Mouse (Mus musculus) midbrain, embryonic 14.5 days (tissue): ENCODE measurements around the gene Fubp1. TPM values are rescaled to one million over a fixed set of nuclear protein-coding genes. Genes with fewer than 3 reads are reported as not detected.
"Not testable (repeated sequence)": the region's sequence is repeated elsewhere in the genome, so short reads cannot be mapped to it uniquely, and the experiment has no call there.

ENCODE experiments used
- ATAC-seq: fragments of 200-750 bp; cut with Nextera tagmentation; 2 replicates; pipeline ENCODE4 v1.8.0; 2017; ENCODE audit warnings: moderate number of reproducible peaks, moderate library complexity; ENCODE audit not compliant: low FRiP score, low TSS enrichment
- DNase-seq: peaks from one replicate; pipeline ENCODE4 v3.0.0-alpha.2; 2015
- H3K27ac ChIP-seq: fragments of 300-500 bp; sonication (generic); replicated peaks from 2 replicates; pipeline ENCODE4 v1.5.1; 2014; ENCODE audit warnings: mild to moderate bottlenecking, low read depth, low read length, moderate library complexity
- H3K27me3 ChIP-seq: fragments of 300-500 bp; sonication (generic); 2 replicates; pipeline ENCODE4 v1.6.1; 2014; ENCODE audit warnings: low read length, control low read depth, mixed read lengths; ENCODE audit not compliant: control insufficient read depth, insufficient read depth
- H3K36me3 ChIP-seq: fragments of 300-500 bp; sonication (generic); 2 replicates; pipeline ENCODE4 v1.6.1; 2014; ENCODE audit warnings: low read length, control low read depth; ENCODE audit not compliant: control insufficient read depth, insufficient read depth
- H3K4me1 ChIP-seq: fragments of 300-500 bp; sonication (generic); 2 replicates; pipeline ENCODE4 v1.6.1; 2014; ENCODE audit warnings: mild to moderate bottlenecking, antibody characterized with exemption, low read length, control low read depth; ENCODE audit not compliant: control insufficient read depth, insufficient read depth
- H3K4me2 ChIP-seq: fragments of 300-500 bp; sonication (generic); 2 replicates; pipeline ENCODE4 v1.6.1; 2014; ENCODE audit warnings: mild to moderate bottlenecking, low read length, moderate library complexity
- H3K4me3 ChIP-seq: fragments of 300-500 bp; sonication (generic); replicated peaks from 2 replicates; pipeline ENCODE4 v1.5.1; 2014; ENCODE audit warnings: low read depth, low read length
- H3K9ac ChIP-seq: fragments of 300-500 bp; sonication (generic); replicated peaks from 2 replicates; pipeline ENCODE4 v1.6.1; 2014; ENCODE audit warnings: mild to moderate bottlenecking, low read length, moderate library complexity
- H3K9me3 ChIP-seq: fragments of 300-500 bp; sonication (generic); 2 replicates; pipeline ENCODE4 v1.6.1; 2016; ENCODE audit warnings: low read length, control low read depth, mixed read lengths; ENCODE audit not compliant: control insufficient read depth
- WGBS: fragments of 180-500 bp; shearing (Covaris S2); extraction: QIAGEN DNeasy Blood & Tissue Kit; methylation state at CpG from one replicate; pipeline ENCODE4 v1.1.7; 2014; 5-methylcytosine and 5-hydroxymethylcytosine counted together
- polyA plus RNA-seq: library from polyadenylated mRNA; unstranded; fragments of >200 nt; fragmentation: Nextera tagmentation; extraction: Ambion mirVana; gene quantifications from 2 replicates; pipeline ENCODE4 v1.2.1, GENCODE M21; 2014

Gene Fubp1
- polyA plus RNA-seq, 1 experiment from 2014 or later, result 279 TPM

DNA sequence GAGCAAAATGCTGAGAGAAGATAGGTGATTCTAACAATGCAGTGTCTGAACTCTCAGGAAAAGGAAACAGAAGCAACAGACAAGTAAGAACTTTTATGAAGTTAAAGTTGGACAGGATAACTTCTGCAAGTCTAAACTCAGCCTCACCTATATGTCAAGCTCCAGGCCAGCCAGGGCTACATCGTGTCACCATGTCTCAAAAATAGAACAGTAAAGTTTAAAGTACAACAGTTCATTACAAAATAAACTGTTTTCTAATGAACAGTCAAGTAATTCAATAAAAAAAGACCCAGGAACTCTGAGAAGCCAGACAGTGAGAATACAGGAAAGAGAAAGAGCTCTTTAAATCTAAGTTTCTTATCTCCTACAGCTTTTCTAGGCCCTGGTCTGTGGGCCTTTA, 40.3 kb downstream of the Fubp1 start:
- no peak overlapping the region for H3K27ac ChIP-seq
- ATAC-seq, result no peak
- no peak for DNase-seq
- H3K4me3 ChIP-seq, result no peak overlapping the region
- H3K9me3 ChIP-seq, result no peaks in the 10 kb centered on the region
- 88% methylated on average over 1 of the region's 1 CpGs for WGBS
- no peaks in the 10 kb centered on the region for H3K4me1 ChIP-seq
- no peak overlapping the region for H3K4me2 ChIP-seq
- no peaks in the 10 kb centered on the region for H3K27me3 ChIP-seq
- H3K36me3 ChIP-seq, result no peaks in the 10 kb centered on the region
- H3K9ac ChIP-seq, result no peak overlapping the region

DNA sequence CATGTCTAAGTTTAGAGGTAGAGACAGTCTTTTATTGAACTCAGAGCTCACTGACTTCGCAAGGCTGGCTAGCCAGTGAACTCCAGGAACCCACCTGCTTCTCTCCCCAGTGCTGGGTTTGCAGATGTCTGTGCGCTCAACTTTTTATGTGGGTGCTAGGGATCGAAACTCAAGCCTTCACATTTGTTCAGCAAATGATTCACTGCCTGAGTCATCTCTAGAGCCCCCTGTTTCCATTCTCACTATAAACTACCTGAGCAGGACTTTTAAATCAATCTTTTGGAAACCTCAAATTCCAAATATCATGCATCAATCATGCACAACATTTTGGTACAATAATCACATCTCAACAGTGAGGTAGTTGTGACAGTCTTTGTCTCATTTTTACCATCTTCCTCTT, 47.3 kb downstream of the Fubp1 start:
- H3K27ac ChIP-seq, result no peak overlapping the region
- 91% methylated on average over 3 of the region's 3 CpGs for WGBS
- H3K4me2 ChIP-seq, result no peak overlapping the region
- DNase-seq, result no peak
- no peak overlapping the region for H3K9ac ChIP-seq
- H3K4me1 ChIP-seq, result peaks cover 2% of the 10 kb centered on the region; the same call in 1 of the 2 replicates
- H3K9me3 ChIP-seq, result no peaks in the 10 kb centered on the region
- no peaks in the 10 kb centered on the region for H3K27me3 ChIP-seq
- H3K4me3 ChIP-seq, result no peak overlapping the region
- ATAC-seq, result no peak
- no peaks in the 10 kb centered on the region for H3K36me3 ChIP-seq

DNA sequence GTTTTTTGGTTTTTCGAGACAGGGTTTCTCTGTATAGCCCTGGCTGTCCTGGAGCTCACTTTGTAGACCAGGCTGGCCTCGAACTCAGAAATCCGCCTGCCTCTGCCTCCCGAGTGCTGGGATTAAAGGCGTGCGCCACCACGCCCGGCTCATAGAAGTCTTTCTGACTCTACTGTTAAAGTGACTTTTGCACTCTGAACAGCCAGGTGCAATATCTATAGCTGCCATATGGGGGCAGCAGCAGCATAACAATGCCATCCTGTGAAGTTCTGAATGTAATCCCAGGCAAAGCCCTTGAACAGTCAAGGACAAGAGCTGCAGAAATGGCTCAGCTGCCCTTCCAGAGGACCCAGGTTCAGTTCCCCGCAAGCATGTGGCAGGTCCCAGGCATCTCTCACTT, 49.2 kb downstream of the Fubp1 start:
- not testable (repeated sequence) for H3K36me3 ChIP-seq, H3K27ac ChIP-seq, H3K9ac ChIP-seq, H3K27me3 ChIP-seq, ATAC-seq, H3K9me3 ChIP-seq, H3K4me3 ChIP-seq, H3K4me1 ChIP-seq, H3K4me2 ChIP-seq
- DNase-seq, result peak; percentile 87
- 37% methylated on average over 8 of the region's 9 CpGs for WGBS

DNA sequence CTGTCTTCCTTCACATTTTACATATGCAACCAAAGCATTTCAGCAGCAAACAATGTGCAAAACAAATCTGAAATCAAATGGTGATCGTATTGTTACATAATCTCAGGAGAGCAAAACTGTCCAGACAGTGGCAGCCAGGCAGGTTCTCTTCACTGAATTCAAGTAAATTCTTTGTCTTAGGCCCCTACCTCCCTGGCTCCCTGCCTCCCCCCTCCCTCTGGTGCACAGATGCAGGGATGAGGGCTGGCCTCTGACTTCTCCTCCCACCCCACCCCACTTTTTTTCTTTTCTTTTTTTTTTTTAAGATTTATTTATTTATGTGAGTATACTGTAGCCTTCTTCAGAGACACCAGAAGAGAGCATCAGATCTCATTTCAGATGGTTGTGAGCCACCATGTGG, 50.1 kb downstream of the Fubp1 start:
- Histone ChIP-seq H3K4me2 (no peak overlapping the region), H3K27ac (no peak overlapping the region), H3K9ac (no peak overlapping the region), H3K36me3 (no peaks in the 10 kb centered on the region), H3K27me3 (peaks cover 14% of the 10 kb centered on the region), H3K9me3 (no peaks in the 10 kb centered on the region), H3K4me1 (peaks cover 9% of the 10 kb centered on the region), H3K4me3 (no peak overlapping the region)
- 97% methylated on average over 1 of the region's 1 CpGs for WGBS
- DNase-seq, result no peak
- no peak for ATAC-seq

DNA sequence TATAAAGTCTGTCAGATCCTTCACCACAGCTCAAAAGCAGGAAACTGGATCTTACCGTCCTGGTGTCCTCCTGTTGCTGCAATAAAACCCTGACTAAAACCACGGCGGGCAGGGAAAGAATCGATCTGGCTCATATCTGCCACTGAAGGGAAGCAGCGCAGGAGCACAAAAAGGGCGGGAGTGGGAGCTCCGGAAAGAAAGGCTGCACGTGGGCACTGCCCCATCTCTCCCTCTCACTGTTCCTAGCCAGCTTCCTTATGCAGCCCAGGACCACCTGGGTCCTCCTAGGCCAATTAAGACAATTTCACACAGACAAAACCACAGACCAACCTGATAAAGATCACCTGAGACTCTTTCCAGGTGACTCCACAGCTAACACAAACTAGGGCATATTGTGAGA, 51.2 kb downstream of the Fubp1 start:
- Histone ChIP-seq H3K27ac (no peak overlapping the region), H3K9ac (no peak overlapping the region), H3K27me3 (peaks cover 14% of the 10 kb centered on the region), H3K4me3 (no peak overlapping the region), H3K4me2 (no peak overlapping the region), H3K9me3 (no peaks in the 10 kb centered on the region), H3K4me1 (peaks cover 17% of the 10 kb centered on the region), H3K36me3 (no peaks in the 10 kb centered on the region)
- 56% methylated on average over 8 of the region's 8 CpGs for WGBS
- no peak for ATAC-seq
- DNase-seq, result no peak

DNA sequence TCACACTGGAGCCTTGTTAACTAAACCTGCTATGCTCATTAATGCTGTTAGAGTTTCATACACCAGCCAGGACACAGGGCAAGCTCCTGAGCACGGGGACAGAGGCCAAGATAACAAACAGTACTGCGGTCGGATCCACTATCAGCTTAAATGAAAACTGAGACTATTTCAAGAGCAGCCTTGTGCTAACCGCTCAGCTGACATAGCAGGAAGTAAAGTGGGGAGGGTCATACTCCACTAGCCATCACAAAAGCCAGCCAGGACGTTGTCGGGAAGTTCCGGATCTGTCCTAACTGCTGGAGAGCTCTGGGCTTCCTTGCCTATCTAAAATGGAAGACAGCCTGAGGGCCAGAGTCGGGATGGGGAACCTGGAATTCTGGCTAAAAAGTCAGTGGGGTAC, 51.7 kb downstream of the Fubp1 start:
- Histone ChIP-seq H3K9me3 (no peaks in the 10 kb centered on the region), H3K4me2 (no peak overlapping the region), H3K27me3 (peaks cover 14% of the 10 kb centered on the region), H3K4me3 (no peak overlapping the region), H3K4me1 (peaks cover 17% of the 10 kb centered on the region), H3K27ac (no peak overlapping the region), H3K9ac (no peak overlapping the region), H3K36me3 (no peaks in the 10 kb centered on the region)
- ATAC-seq, result no peak
- 20% methylated on average over 8 of the region's 8 CpGs for WGBS
- DNase-seq, result no peak

DNA sequence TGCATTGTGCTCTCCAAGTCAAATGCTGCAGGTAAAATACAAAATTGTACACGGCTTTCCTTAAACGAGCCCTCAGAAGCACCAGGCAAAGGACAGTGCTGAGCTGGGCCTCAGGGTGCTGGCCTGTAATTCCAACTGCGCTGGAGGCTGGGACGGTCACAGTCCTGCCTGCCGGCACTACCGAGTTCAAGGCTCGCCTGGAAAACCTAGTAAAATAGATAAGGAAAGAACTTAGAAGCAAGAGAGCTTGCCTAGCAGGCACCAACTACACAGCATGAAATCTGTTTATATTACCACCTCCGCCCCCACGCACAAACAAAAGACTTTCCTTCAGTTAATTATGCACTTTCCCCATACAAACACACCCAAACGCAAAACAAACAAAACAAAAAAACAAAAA, 54.2 kb downstream of the Fubp1 start:
- DNase-seq, result no peak
- no peaks in the 10 kb centered on the region for H3K36me3 ChIP-seq
- H3K27me3 ChIP-seq, result peaks cover 19% of the 10 kb centered on the region
- H3K27ac ChIP-seq, result no peak overlapping the region
- no peak overlapping the region for H3K4me3 ChIP-seq
- 56% methylated on average over 10 of the region's 10 CpGs for WGBS
- no peak overlapping the region for H3K4me2 ChIP-seq
- H3K9ac ChIP-seq, result no peak overlapping the region
- no peak for ATAC-seq
- H3K4me1 ChIP-seq, result peaks cover 17% of the 10 kb centered on the region
- H3K9me3 ChIP-seq, result no peaks in the 10 kb centered on the region

DNA sequence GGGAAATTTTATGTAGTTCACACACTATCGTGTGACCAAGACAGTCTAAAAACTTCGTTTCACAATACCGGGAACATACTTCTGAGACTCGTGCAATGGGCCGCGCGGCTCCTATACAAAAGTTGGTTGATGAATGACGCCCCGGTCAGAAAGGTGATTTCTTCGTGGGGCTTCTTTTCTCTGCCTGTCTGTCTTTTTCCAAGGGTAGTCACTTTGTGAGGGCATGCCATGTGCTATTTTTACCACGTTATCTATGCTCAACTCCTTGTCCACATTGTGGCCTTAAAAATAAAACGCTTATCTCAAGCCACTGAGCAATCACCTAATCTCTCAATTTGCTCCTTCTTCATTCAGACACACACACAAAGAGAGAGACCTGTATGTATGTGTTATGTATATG, 54.6 kb downstream of the Fubp1 start:
- ATAC-seq (no peak), DNase-seq (no peak)
- no peaks in the 10 kb centered on the region for H3K36me3 ChIP-seq
- no peaks in the 10 kb centered on the region for H3K9me3 ChIP-seq
- H3K4me3 ChIP-seq, result peak overlapping the region; percentile 49
- H3K27me3 ChIP-seq, result peaks cover 19% of the 10 kb centered on the region
- H3K4me2 ChIP-seq, result peak overlapping the region; percentile 98
- H3K9ac ChIP-seq, result no peak overlapping the region
- WGBS, result 38% methylated on average over 12 of the region's 12 CpGs
- H3K4me1 ChIP-seq, result peaks cover 17% of the 10 kb centered on the region
- no peak overlapping the region for H3K27ac ChIP-seq

DNA sequence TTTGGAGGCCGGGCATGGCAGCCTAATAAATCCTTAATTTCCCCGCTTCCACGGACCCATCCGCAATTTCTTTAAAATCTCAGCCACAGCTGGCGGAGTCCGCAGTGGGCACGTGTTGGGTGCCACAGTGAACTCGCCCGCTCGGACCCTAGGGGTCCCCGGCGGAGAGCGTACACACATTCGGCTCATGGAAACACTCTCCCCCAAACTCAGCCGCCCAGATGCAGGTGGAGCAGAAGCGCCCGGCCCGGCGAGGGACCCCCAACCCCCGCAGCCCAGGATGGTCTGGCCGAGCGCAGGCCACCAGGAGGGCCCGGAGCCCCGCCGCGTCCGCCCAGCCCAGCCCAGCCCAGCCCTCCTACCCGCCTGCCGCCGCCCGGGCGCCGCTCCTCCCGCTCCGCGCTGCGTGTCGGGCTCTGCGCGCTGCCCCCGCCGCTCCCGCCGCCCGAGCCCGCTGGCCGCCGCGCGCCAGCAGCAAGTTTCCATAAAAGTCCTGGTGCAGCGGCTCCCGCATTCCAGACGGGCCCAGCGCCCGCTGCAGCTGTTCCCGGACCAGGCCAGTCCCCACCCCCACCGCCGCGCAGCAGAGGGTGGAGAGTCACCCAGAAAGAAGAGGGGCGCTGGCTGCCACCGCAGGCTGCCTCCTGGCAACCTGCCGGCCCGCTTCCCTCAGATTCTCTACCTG, 55.3 kb downstream of the Fubp1 start:
- H3K27me3 ChIP-seq, result peaks cover 19% of the 10 kb centered on the region
- peak; percentile 73 for DNase-seq
- H3K4me3 ChIP-seq, result peak overlapping the region; percentile 49
- H3K9ac ChIP-seq, result peak overlapping the region; percentile 60
- no peaks in the 10 kb centered on the region for H3K36me3 ChIP-seq
- H3K4me2 ChIP-seq, result peak overlapping the region; percentile 98
- peaks cover 17% of the 10 kb centered on the region for H3K4me1 ChIP-seq
- H3K27ac ChIP-seq, result no peak overlapping the region
- ATAC-seq, result peak; percentile 82
- WGBS, result 1% methylated on average over 52 of the region's 63 CpGs
- H3K9me3 ChIP-seq, result no peaks in the 10 kb centered on the region
